Mouse (Mus musculus) thymus, adult 2 months (tissue): Measurements from ENCODE around the gene Olfr684. TPM values are rescaled to one million over a fixed set of nuclear protein-coding genes. Genes with fewer than 3 reads are reported as not detected.

Experiments used
- DNase-seq: peaks from one replicate; pipeline ENCODE4 v3.0.0; 2021
- H3K27ac ChIP-seq: fragments of 200-500 bp; 2 replicates; pipeline ENCODE4 v1.5.1; 2012; ENCODE audit warnings: low read length, control low read depth; ENCODE audit not compliant: control insufficient read depth, insufficient read depth
- H3K27me3 ChIP-seq: fragments of 200-500 bp; 2 replicates; pipeline ENCODE4 v1.6.1; 2012; ENCODE audit warnings: mild to moderate bottlenecking, low read length, moderate library complexity, mixed read lengths; ENCODE audit not compliant: control insufficient read depth, insufficient read depth
- H3K36me3 ChIP-seq: fragments of 200-500 bp; 2 replicates; pipeline ENCODE4 v1.6.1; 2012; ENCODE audit warnings: mild to moderate bottlenecking, low read length, moderate library complexity; ENCODE audit not compliant: control insufficient read depth, insufficient read depth
- H3K4me1 ChIP-seq: fragments of 200-500 bp; replicated peaks from 2 replicates; pipeline ENCODE4 v1.6.1; 2012; ENCODE audit warnings: low read length; ENCODE audit not compliant: control insufficient read depth, insufficient read depth
- H3K4me3 ChIP-seq: fragments of 200-500 bp; 2 replicates; pipeline ENCODE4 v1.5.1; 2012; ENCODE audit warnings: mild to moderate bottlenecking, low read length, control low read depth, moderate library complexity; ENCODE audit not compliant: control insufficient read depth, insufficient read depth
- CTCF ChIP-seq: fragments of 200-500 bp; IDR thresholded peaks from 2 replicates; pipeline ENCODE4 v1.5.1; 2012; ENCODE audit warnings: mild to moderate bottlenecking, control low read depth, low read length, moderate library complexity, borderline replicate concordance; ENCODE audit not compliant: control insufficient read depth, poor library complexity, insufficient read depth; ENCODE audit errors: extremely low read depth
- POLR2A ChIP-seq: fragments of 200-500 bp; IDR thresholded peaks from 2 replicates; pipeline ENCODE4 v1.6.1; 2012; ENCODE audit warnings: mild to moderate bottlenecking, low read length, control low read depth, moderate library complexity; ENCODE audit not compliant: control insufficient read depth, poor library complexity, insufficient read depth; ENCODE audit errors: extremely low read depth
- WGBS: fragments of 180-500 bp; shearing (Covaris S2); methylation state at CpG from one replicate; pipeline ENCODE4 v1.1.7; 2018; 5-methylcytosine and 5-hydroxymethylcytosine counted together
- polyA plus RNA-seq: library from polyadenylated mRNA; depleted of rRNA; stranded (reverse); fragments of >200 nt; gene quantifications from 2 replicates; pipeline ENCODE4 v1.2.3, GENCODE M21; 2012; rRNA removed

Gene Olfr684
- not detected in 2 replicates for polyA plus RNA-seq

DNA sequence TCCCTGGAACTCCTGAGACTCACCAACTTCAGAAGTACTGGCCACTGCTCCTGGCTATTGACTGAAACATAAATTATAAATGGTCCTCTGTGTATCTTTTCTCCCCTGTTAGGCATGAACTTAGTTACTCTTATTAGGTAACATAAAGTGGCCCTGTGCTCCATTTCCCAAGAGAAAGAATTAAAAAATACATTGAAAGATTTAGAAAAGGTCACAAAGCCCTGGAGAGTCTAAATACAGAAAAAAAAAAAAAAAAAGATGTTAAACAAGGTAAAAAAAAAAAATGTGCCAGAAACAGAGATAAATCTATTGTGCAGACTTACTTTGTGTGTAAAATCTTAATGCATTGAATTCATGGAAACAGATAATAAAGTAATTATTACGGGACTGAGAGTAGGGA, at the start of gene Olfr684:
Gene Olfr684, minus strand, starts transcription at position 101 of the 400 bp plus-strand sequence.
- no peaks in the 10 kb centered on the region for H3K27me3 ChIP-seq
- no peaks in the 10 kb centered on the region for H3K4me1 ChIP-seq
- H3K4me3 ChIP-seq: no peak within 1 kb of the TSS
- 68% methylated on average over 1 of the region's 1 CpGs for WGBS
- TF ChIP-seq POLR2A (no peak), CTCF (no peak)
- no peaks in the 10 kb centered on the region for H3K36me3 ChIP-seq
- no peak for DNase-seq
- no peak within 1 kb of the TSS for H3K27ac ChIP-seq

DNA sequence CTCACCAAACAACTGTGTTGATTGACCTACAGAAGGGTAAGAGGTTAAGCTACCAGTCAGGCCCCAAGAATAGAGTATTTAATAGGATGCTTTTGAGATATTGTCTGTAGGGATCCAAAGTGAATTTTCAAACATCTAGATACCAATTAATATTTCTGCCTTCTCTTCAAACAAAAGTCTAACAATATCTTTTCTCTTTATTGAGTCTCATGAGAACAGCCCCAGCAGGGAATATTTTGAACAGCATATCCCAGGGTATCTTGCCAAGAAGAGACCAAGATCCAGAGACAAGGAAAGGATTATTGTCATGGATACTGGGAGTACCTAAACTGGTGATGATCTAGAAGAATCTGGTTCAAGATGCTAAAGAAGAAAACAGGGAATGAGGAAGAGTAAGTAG, 43.9 kb upstream of the Olfr684 start, which contains the start of gene Olfr686:
Gene Olfr686, minus strand, starts transcription at position 101 of the 400 bp plus-strand sequence.
- Histone ChIP-seq H3K4me3 (no peak within 1 kb of the TSS), H3K4me1 (no peaks in the 10 kb centered on the region), H3K27me3 (no peaks in the 10 kb centered on the region), H3K27ac (no peak within 1 kb of the TSS), H3K36me3 (no peaks in the 10 kb centered on the region)
- TF ChIP-seq POLR2A (no peak), CTCF (no peak)
- DNase-seq: no peak

DNA sequence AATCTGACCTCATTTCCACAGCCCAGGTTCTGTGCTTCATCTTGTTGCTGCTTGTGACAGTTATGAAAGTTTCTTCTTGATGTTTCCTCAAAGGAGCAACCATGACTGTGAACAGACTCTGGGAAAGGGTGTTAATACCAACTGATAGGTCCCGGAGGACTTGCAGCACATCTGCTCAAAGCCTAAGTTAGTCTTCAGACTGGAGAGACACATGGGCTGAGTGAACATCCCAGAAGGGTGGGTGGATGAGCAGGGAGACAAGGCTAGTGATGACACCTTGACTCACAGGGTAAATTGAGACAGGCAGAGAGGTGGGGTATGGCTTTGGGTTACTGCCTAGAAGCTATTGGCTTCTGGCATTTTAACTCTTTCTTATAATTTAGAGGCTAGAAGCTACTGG, 22.5 kb upstream of the Olfr684 start, which contains the start of gene Olfr685:
Gene Olfr685, minus strand, starts transcription at position 101 of the 400 bp plus-strand sequence.
- H3K36me3 ChIP-seq: no peaks in the 10 kb centered on the region
- 86% methylated on average over 1 of the region's 1 CpGs for WGBS
- no peaks in the 10 kb centered on the region for H3K4me1 ChIP-seq
- H3K27me3 ChIP-seq: no peaks in the 10 kb centered on the region
- no peak within 1 kb of the TSS for H3K27ac ChIP-seq
- no peak within 1 kb of the TSS for H3K4me3 ChIP-seq
- DNase-seq: no peak
- TF ChIP-seq CTCF (no peak), POLR2A (no peak)

DNA sequence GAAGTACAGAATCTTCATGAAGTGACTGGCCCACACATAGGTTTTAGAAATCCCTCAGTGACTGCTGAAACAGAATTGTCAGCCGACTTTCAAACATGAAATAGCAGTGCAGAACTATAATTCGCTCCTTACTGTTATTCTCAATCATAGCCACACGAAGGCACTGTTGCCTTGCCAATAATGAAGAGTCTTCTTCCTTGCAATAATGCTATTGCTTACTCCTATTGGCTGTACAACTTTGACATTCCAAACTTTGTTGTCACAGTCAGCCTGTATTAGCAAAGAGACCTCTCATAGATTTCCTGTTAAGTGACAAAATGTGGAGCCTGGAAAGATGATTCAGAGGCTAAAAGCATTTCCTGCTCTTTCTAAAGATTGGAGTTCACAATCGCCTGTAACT, 7.3 kb upstream of the Olfr684 start:
- no peaks in the 10 kb centered on the region for H3K27me3 ChIP-seq
- no peak overlapping the region for H3K4me3 ChIP-seq
- TF ChIP-seq CTCF (no peak), POLR2A (no peak)
- no peaks in the 10 kb centered on the region for H3K4me1 ChIP-seq
- no peak overlapping the region for H3K27ac ChIP-seq
- 58% methylated on average over 4 of the region's 4 CpGs for WGBS
- no peak for DNase-seq
- no peaks in the 10 kb centered on the region for H3K36me3 ChIP-seq

DNA sequence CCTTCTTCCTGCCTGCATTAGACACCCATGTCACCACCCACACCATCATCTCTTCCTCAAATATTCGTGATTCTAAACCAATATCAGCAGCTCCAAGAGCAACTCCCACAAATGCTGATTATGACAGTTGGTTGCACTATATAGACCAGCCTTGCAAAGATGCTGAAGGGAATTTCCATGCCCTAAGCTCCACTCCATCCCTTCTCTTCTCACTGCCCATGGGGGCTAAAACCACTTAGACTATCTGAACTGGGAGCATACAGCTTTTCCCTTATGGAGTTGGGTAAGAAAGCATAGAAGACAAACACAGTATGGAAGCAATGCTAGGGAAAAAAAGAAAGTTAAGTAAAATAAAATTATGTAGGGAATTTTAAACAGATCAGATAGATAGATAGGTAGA, 16.5 kb downstream of the Olfr684 start, which contains the start of gene Olfr683:
Gene Olfr683, minus strand, starts transcription at position 101 of the 400 bp plus-strand sequence.
- no peaks in the 10 kb centered on the region for H3K36me3 ChIP-seq
- no peak within 1 kb of the TSS for H3K4me3 ChIP-seq
- WGBS: 85% methylated on average over 1 of the region's 1 CpGs
- H3K27ac ChIP-seq: no peak within 1 kb of the TSS
- no peaks in the 10 kb centered on the region for H3K27me3 ChIP-seq
- DNase-seq: no peak
- TF ChIP-seq CTCF (no peak), POLR2A (no peak)
- H3K4me1 ChIP-seq: no peaks in the 10 kb centered on the region

DNA sequence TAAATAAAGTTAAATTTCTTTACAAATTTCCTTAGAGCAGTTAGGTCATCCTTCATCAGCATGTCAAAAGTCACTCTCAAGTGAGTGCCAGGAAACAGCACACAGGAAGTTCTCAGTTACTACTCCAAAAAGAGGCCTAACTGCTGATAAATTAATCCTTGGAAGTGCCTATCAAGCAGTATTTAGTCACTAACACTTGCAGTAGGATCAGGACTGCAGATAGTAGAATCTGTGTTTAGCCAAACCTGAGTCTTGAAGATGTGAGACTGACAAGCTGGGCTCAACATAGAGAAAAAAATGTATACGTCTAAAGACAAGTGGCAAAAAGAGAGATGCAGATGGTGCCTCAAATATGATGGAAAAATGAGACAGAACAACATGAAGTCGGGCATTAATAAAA, 22.2 kb downstream of the Olfr684 start:
- Histone ChIP-seq H3K27ac (no peak overlapping the region), H3K27me3 (no peaks in the 10 kb centered on the region), H3K36me3 (no peaks in the 10 kb centered on the region), H3K4me3 (no peak overlapping the region), H3K4me1 (no peaks in the 10 kb centered on the region)
- WGBS: 85% methylated on average over 2 of the region's 2 CpGs
- TF ChIP-seq POLR2A: no peak
- TF ChIP-seq CTCF: no peak
- no peak for DNase-seq

DNA sequence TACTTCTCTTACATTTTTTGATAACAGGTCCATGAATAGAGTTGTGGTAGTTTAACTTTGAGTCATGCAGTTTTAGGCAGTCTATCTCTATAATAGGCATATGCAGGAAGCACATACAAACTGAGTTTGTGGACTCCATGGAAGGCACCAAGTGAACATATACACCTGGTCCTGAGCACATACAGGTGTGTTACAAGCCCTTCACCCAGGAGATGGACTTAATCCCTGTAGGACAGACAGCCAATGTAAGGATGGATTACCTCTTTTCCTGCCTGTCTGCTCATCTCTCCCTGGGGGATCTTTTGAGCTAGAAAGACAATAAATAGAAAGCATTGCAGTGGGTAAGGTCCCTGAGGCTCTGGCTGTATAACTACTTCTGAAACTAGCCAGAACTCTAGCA, 46.9 kb downstream of the Olfr684 start, which contains the start of gene Olfr681:
Gene Olfr681, plus strand, starts transcription at position 301 of the 400 bp plus-strand sequence.
- no peak for DNase-seq
- Histone ChIP-seq H3K4me1 (no peaks in the 10 kb centered on the region), H3K27me3 (no peaks in the 10 kb centered on the region), H3K27ac (no peak within 1 kb of the TSS), H3K36me3 (no peaks in the 10 kb centered on the region), H3K4me3 (no peak within 1 kb of the TSS)
- TF ChIP-seq POLR2A (no peak), CTCF (no peak)

Other genes starting within 250 kb of the Olfr684 start
- not detected in 2 replicates for gene Olfr667, start 242.2 kb downstream of the Olfr684 start, polyA plus RNA-seq
- not detected in 2 replicates for gene Olfr668, start 235.6 kb downstream of the Olfr684 start, polyA plus RNA-seq
- gene Olfr669, start 229.4 kb downstream of the Olfr684 start, polyA plus RNA-seq: not detected in 2 replicates
- gene Olfr670, start 201.0 kb downstream of the Olfr684 start, polyA plus RNA-seq: not detected in 2 replicates
- not detected in 2 replicates for gene Olfr671, start 184.5 kb downstream of the Olfr684 start, polyA plus RNA-seq
- gene Olfr672, start 161.6 kb downstream of the Olfr684 start, polyA plus RNA-seq: not detected in 2 replicates
- not detected in 2 replicates for gene Olfr675, start 135.2 kb downstream of the Olfr684 start, polyA plus RNA-seq
- gene Olfr676, start 131.0 kb downstream of the Olfr684 start, polyA plus RNA-seq: not detected in 2 replicates
- gene Olfr677, start 112.3 kb downstream of the Olfr684 start, polyA plus RNA-seq: not detected in 2 replicates
- not detected in 2 replicates for gene Olfr678, start 99.2 kb downstream of the Olfr684 start, polyA plus RNA-seq
- 0.01 TPM in 1 of 2 replicates, not detected in the other for gene Olfr679, start 82.4 kb downstream of the Olfr684 start, polyA plus RNA-seq
- gene Olfr680-ps1, start 70.8 kb downstream of the Olfr684 start, polyA plus RNA-seq: not detected in 2 replicates
- gene Olfr681, start 46.8 kb downstream of the Olfr684 start, polyA plus RNA-seq: not detected in 2 replicates
- gene Olfr683, start 16.6 kb downstream of the Olfr684 start, polyA plus RNA-seq: not detected in 2 replicates
- gene Olfr685, start 22.4 kb upstream of the Olfr684 start, polyA plus RNA-seq: not detected in 2 replicates
- gene Olfr686, start 43.8 kb upstream of the Olfr684 start, polyA plus RNA-seq: not detected in 2 replicates
- gene Olfr688, start 124.4 kb upstream of the Olfr684 start, polyA plus RNA-seq: not detected in 2 replicates
- gene Olfr689, start 147.5 kb upstream of the Olfr684 start, polyA plus RNA-seq: not detected in 2 replicates
- not detected in 2 replicates for gene Olfr690, start 170.5 kb upstream of the Olfr684 start, polyA plus RNA-seq
- gene Olfr691, start 178.6 kb upstream of the Olfr684 start, polyA plus RNA-seq: not detected in 2 replicates
- not detected in 2 replicates for gene Olfr692, start 204.6 kb upstream of the Olfr684 start, polyA plus RNA-seq
- 0.08 TPM in 1 of 2 replicates, not detected in the other for gene Gm5901, start 211.4 kb upstream of the Olfr684 start, polyA plus RNA-seq
- 36.6 and 52.6 TPM in 2 replicates for gene Fam160a2, start 236.4 kb upstream of the Olfr684 start, polyA plus RNA-seq
- 0.19 TPM in 1 of 2 replicates, not detected in the other for gene Cnga4, start 240.9 kb upstream of the Olfr684 start, polyA plus RNA-seq